Mouse (Mus musculus) E14TG2a.4 (cell line): ENCODE data around the gene Gm11939.

Source experiments
- CTCF ChIP-seq: conservative IDR thresholded peaks from 2 replicates; pipeline ENCODE4 v1.5.1; 2014; ENCODE audit warnings: low read length
- NANOG ChIP-seq: IDR thresholded peaks from 2 replicates; pipeline ENCODE4 v1.6.1; 2014; ENCODE audit warnings: borderline replicate concordance, low read length, mixed read lengths

- TF ChIP-seq CTCF (no peak), NANOG (no peak)
Measured at GRCm38 (mm10) chr11:99521288-99521860, 37.9 kb downstream of the Gm11939 start, which contains the start of gene Krt39.
